In the genomic region with DNA sequence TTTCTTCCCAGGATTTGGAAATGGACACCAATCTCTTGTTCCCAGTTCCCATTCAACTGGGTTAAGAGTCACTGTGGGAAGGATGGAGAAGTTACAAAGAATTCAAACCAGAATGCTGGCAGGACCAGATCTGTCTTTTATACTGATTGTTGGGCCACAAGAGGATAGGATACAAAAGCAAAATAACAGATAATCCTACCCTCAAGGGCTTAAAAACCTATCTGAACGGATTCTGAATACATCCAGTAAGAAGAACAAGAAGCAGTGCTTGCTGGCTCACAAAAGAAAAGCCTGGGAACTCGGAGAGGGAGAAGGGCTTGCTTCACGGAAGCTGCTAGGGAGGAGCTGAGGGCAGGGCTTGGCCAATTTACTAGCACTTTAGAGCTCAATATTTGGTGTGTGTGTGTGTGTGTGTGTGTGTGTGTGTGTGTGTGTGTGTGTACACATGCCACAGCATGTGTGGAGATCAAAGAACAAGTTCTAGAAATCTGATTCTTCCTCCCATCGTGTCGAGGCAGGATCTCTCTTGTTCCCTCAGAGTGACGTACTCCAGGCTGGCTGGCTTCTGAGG, we compare ENCODE assay signal across 21 mouse cellular contexts. TPM values are rescaled to one million over a fixed set of nuclear protein-coding genes. Genes with fewer than 3 reads are reported as not detected.
DNase-seq lines count a peak whose midpoint lies in the region; ATAC-seq and TF ChIP-seq lines count a peak whose summit lies in the region.
"Had no signal": no experiment of that assay in that cellular context is flagged by ENCODE, and none has a peak within 500 bp of the region (broad histone marks: within the 10 kb centered on the region; RNA-seq: fewer than 3 reads in every experiment).

No protein-coding gene starts in this region.

- H3K9ac ChIP-seq in limb, embryonic 14.5 days (ENCODE audit: low read depth, low read length, severe bottlenecking), result no peak overlapping the region
- no peak overlapping the region for H3K9ac ChIP-seq in midbrain, postnatal 0 days (replicated peaks; ENCODE audit: low read length, poor library complexity, severe bottlenecking)
- H3K9ac ChIP-seq: embryonic facial prominence, embryonic 13.5 days; forebrain, embryonic 12.5 days; heart, embryonic 12.5 days; hindbrain, embryonic 14.5 days had no signal

- no peak overlapping the region for H3K4me3 ChIP-seq in limb, embryonic 14.5 days (replicated peaks; ENCODE audit: low read length)
- no peak overlapping the region for H3K4me3 ChIP-seq in limb, embryonic 10.5 days
- H3K4me3 ChIP-seq in midbrain, postnatal 0 days (ENCODE audit: low read depth, low read length), result no peak overlapping the region
- H3K4me3 ChIP-seq: embryonic facial prominence, embryonic 13.5 days; erythroblast, embryonic 14.5 days; forebrain, embryonic 12.5 days; heart, embryonic 12.5 days; hindbrain, embryonic 10.5 days had no signal

- no peaks in the 10 kb centered on the region for H3K27me3 ChIP-seq in limb, embryonic 14.5 days (ENCODE audit: control insufficient read depth, insufficient read depth, low read length)
- H3K27me3 ChIP-seq in limb, embryonic 10.5 days (ENCODE audit: low read depth, poor library complexity, severe bottlenecking), result no peaks in the 10 kb centered on the region
- no peaks in the 10 kb centered on the region for H3K27me3 ChIP-seq in midbrain, postnatal 0 days (ENCODE audit: insufficient read depth, low read length)
- H3K27me3 ChIP-seq: embryonic facial prominence, embryonic 13.5 days; forebrain, embryonic 12.5 days had no signal

- TF ChIP-seq POLR2A in limb, embryonic 14.5 days (IDR thresholded peaks at IDR 0.05; ENCODE audit: borderline replicate concordance, extremely low read depth, insufficient read depth, insufficient read length), result no peak

- H3K27ac ChIP-seq in limb, embryonic 14.5 days (replicated peaks; ENCODE audit: low read depth, low read length), result no peak overlapping the region
- H3K27ac ChIP-seq in limb, embryonic 10.5 days, result no peak overlapping the region
- 0 out of 2 replicates have a peak overlapping the region, but pooled peaks have one; percentile 14 for H3K27ac ChIP-seq in midbrain, postnatal 0 days (ENCODE audit: low read depth, low read length)
- H3K27ac ChIP-seq: embryonic facial prominence, embryonic 13.5 days; forebrain, embryonic 12.5 days; hindbrain, embryonic 10.5 days; hindbrain, embryonic 14.5 days had no signal

- no peak overlapping the region for H3K4me2 ChIP-seq in limb, embryonic 14.5 days (replicated peaks; ENCODE audit: low read depth, low read length, severe bottlenecking)
- H3K4me2 ChIP-seq in midbrain, postnatal 0 days (ENCODE audit: low read depth, low read length, poor library complexity, severe bottlenecking), result no peak overlapping the region
- H3K4me2 ChIP-seq: embryonic facial prominence, embryonic 13.5 days; forebrain, embryonic 12.5 days; heart, embryonic 12.5 days; hindbrain, embryonic 14.5 days had no signal

- no peaks in the 10 kb centered on the region for H3K4me1 ChIP-seq in limb, embryonic 14.5 days (ENCODE audit: control insufficient read depth, insufficient read depth, low read length)
- H3K4me1 ChIP-seq in limb, embryonic 10.5 days, result no peaks in the 10 kb centered on the region
- no peaks in the 10 kb centered on the region for H3K4me1 ChIP-seq in midbrain, postnatal 0 days (ENCODE audit: insufficient read depth, low read length)
- H3K4me1 ChIP-seq: embryonic facial prominence, embryonic 13.5 days; forebrain, embryonic 12.5 days had no signal

- no peak for TF ChIP-seq CTCF in midbrain, postnatal 0 days (IDR thresholded peaks at IDR 0.05)

- H3K9me3 ChIP-seq in limb, embryonic 14.5 days (ENCODE audit: control insufficient read depth, low read length), result no peaks in the 10 kb centered on the region
- H3K9me3 ChIP-seq in limb, embryonic 10.5 days (replicated peaks), result no peaks in the 10 kb centered on the region
- H3K9me3 ChIP-seq in midbrain, postnatal 0 days (ENCODE audit: low read length), result no peaks in the 10 kb centered on the region
- H3K9me3 ChIP-seq: embryonic facial prominence, embryonic 13.5 days; forebrain, embryonic 12.5 days; heart, embryonic 12.5 days; hindbrain, embryonic 10.5 days had no signal

- peak; percentile 21 for DNase-seq in limb, embryonic 14.5 days (ENCODE audit: low spot score)
- no peak for DNase-seq in limb, embryonic 10.5 days (ENCODE audit: low spot score)
- peak; percentile 35 for DNase-seq in urinary bladder, postnatal 14 days (ENCODE audit: low spot score)
- no peak for DNase-seq in urinary bladder, postnatal 10 days (ENCODE audit: low spot score)
- DNase-seq in fat pad, adult 2 months (ENCODE audit: extremely low read depth, low read depth, low spot score), result peak; percentile 96
- DNase-seq in midbrain, postnatal 0 days (ENCODE audit: low spot score), result no peak
- no peak for DNase-seq in heart, adult 11 months
- DNase-seq in embryo, embryonic 9.5 days (ENCODE audit: extremely low spot score), result no peak
- DNase-seq: adrenal gland, adult 2 months; adrenal gland, postnatal 25 days; cerebellum, adult 8-10 months; cerebellum, postnatal 14 days; embryo, embryonic 11 days; gastrocnemius, postnatal 10 days had no signal

- H3K36me3 ChIP-seq in limb, embryonic 14.5 days (ENCODE audit: control insufficient read depth, insufficient read depth, low read length), result no peaks in the 10 kb centered on the region
- no peaks in the 10 kb centered on the region for H3K36me3 ChIP-seq in limb, embryonic 10.5 days
- no peaks in the 10 kb centered on the region for H3K36me3 ChIP-seq in midbrain, postnatal 0 days (ENCODE audit: insufficient read depth, low read length)
- H3K36me3 ChIP-seq: embryonic facial prominence, embryonic 13.5 days; forebrain, embryonic 12.5 days; heart, embryonic 12.5 days; hindbrain, embryonic 10.5 days had no signal

- ATAC-seq in limb, embryonic 14.5 days (ENCODE audit: low FRiP score, low read depth), result no peak
- ATAC-seq in midbrain, postnatal 0 days (ENCODE audit: low FRiP score), result no peak
- ATAC-seq: forebrain, embryonic 16.5 days had no signal

- 37% methylated on average over 6 of the region's 6 CpGs for WGBS in limb, embryonic 14.5 days
- WGBS in limb, embryonic 10.5 days, result 61% methylated on average over 6 of the region's 6 CpGs
- WGBS in midbrain, postnatal 0 days, result 35% methylated on average over 6 of the region's 6 CpGs

RNA-seq across cellular contexts. Expression of gene Parp11, which starts 15.4 kb away (rescaled TPM):
- polyA plus RNA-seq in limb, embryonic 14.5 days (2012; rRNA removed), result 27.3 and 27.8 TPM in 2 replicates
- 25.4 and 30.7 TPM in 2 replicates for polyA plus RNA-seq in limb, embryonic 14.5 days (2014; fragmentation: Nextera tagmentation; extraction: Ambion mirVana)
- 25.9 and 29.6 TPM in 2 replicates for polyA plus RNA-seq in limb, embryonic 10.5 days (2016; fragmentation: Nextera tagmentation; extraction: Ambion mirVana)
- total RNA-seq in midbrain, postnatal 0 days (2014; rRNA removed), result 68.5 and 73.2 TPM in 2 replicates
- 51.5 and 57.2 TPM in 2 replicates for polyA plus RNA-seq in midbrain, postnatal 0 days (2015; fragmentation: Nextera tagmentation; extraction: Ambion mirVana)

Comparison
In these comparisons a context has a peak if more than half of its experiments do, and no peak if none do; other contexts are left out.
1. DNase-seq: peak in limb, embryonic 14.5 days (single experiment), urinary bladder, postnatal 14 days (single experiment) and fat pad, adult 2 months (single experiment); none in limb, embryonic 10.5 days (single experiment), urinary bladder, postnatal 10 days (single experiment), midbrain, postnatal 0 days (single experiment), heart, adult 11 months (single experiment) and embryo, embryonic 9.5 days (single experiment).